Mouse (Mus musculus) liver, embryonic 14.5 days (tissue): ENCODE measurements around the gene Tom1l2. TPM values are rescaled to one million over a fixed set of nuclear protein-coding genes. Genes with fewer than 3 reads are reported as not detected.
A peak's percentile ranks its signal among the peaks of the same experiment; 100 is the strongest.

Experiments used
- ATAC-seq: fragments of 200-750 bp; cut with Nextera tagmentation; 2 replicates; pipeline ENCODE4 v1.8.0; 2017; ENCODE audit warnings: moderate number of reproducible peaks, mild to moderate bottlenecking, moderate library complexity; ENCODE audit not compliant: insufficient read depth
- DNase-seq, 3 experiments: peaks; one replicate each; pipeline ENCODE4 v3.0.0-alpha.2; 2012 to 2013; ENCODE audit warnings: low read depth in 3 of 3, low spot score in 3 of 3
- H3K27ac ChIP-seq: fragments of 300-500 bp; sonication (generic); 2 replicates; pipeline ENCODE4 v1.5.1; 2014; ENCODE audit warnings: moderate library complexity, mild to moderate bottlenecking, control low read depth, inconsistent platforms
- H3K27me3 ChIP-seq: fragments of 300-500 bp; sonication (generic); 2 replicates; pipeline ENCODE4 v1.6.1; 2014; ENCODE audit warnings: mild to moderate bottlenecking, low read length, moderate library complexity; ENCODE audit not compliant: control insufficient read depth, insufficient read depth
- H3K36me3 ChIP-seq: fragments of 300-500 bp; sonication (generic); replicated peaks from 2 replicates; pipeline ENCODE4 v1.6.1; 2014; ENCODE audit warnings: low read depth; ENCODE audit not compliant: control insufficient read depth, insufficient read depth
- H3K4me1 ChIP-seq, 2 experiments: fragments of 200-500 bp in 1 of 2; fragments of 300-500 bp in 1 of 2; sonication (generic) in 1 of 2; replicated peaks; 2 replicates each; pipeline ENCODE4 v1.6.1; 2012 to 2014; ENCODE audit warnings: antibody characterized with exemption in 1 of 2, inconsistent platforms in 1 of 2, low read length in 1 of 2; ENCODE audit not compliant: control insufficient read depth in 2 of 2, insufficient read depth in 2 of 2
- H3K4me2 ChIP-seq: fragments of 300-500 bp; sonication (generic); 2 replicates; pipeline ENCODE4 v1.6.1; 2014; ENCODE audit warnings: low read depth, mild to moderate bottlenecking, control low read depth, moderate library complexity
- H3K4me3 ChIP-seq, 2 experiments: fragments of 200-500 bp in 1 of 2; fragments of 300-500 bp in 1 of 2; sonication (generic) in 1 of 2; 2 replicates each; pipeline ENCODE4 v1.5.1; 2012 to 2014; ENCODE audit warnings: low read depth in 2 of 2, low read length in 2 of 2, mild to moderate bottlenecking in 2 of 2, control low read depth in 1 of 2, inconsistent platforms in 1 of 2, moderate library complexity in 1 of 2; ENCODE audit not compliant: insufficient read depth in 1 of 2
- H3K9ac ChIP-seq: fragments of 300-500 bp; sonication (generic); replicated peaks from 2 replicates; pipeline ENCODE4 v1.6.1; 2014; ENCODE audit warnings: mild to moderate bottlenecking, control low read depth, moderate library complexity
- H3K9me3 ChIP-seq: fragments of 300-500 bp; sonication (generic); 2 replicates; pipeline ENCODE4 v1.6.1; 2016; ENCODE audit warnings: low read length, mixed read lengths; ENCODE audit not compliant: control insufficient read depth
- CTCF ChIP-seq: IDR thresholded peaks from 2 replicates; pipeline ENCODE4 v1.5.1; 2016; ENCODE audit warnings: antibody characterized with exemption, low read depth, control low read depth
- EP300 ChIP-seq: IDR thresholded peaks from 2 replicates; pipeline ENCODE4 v1.6.1; 2016; ENCODE audit warnings: antibody characterized with exemption, low read depth
- WGBS: fragments of 180-500 bp; shearing (Covaris S2); extraction: QIAGEN DNeasy Blood & Tissue Kit; methylation state at CpG from one replicate; pipeline ENCODE4 v1.1.7; 2014; ENCODE audit not compliant: insufficient replicate concordance; 5-methylcytosine and 5-hydroxymethylcytosine counted together
- polyA plus RNA-seq, 2 experiments: library from polyadenylated mRNA; depleted of rRNA in 1 of 2; stranded (reverse) in 1 of 2; unstranded in 1 of 2; fragments of >200 nt; fragmentation: Nextera tagmentation in 1 of 2; extraction: Ambion mirVana in 1 of 2; gene quantifications; 2 replicates each; pipeline versions ENCODE4 v1.2.1 to v1.2.3; 2012 to 2014

Tom1l2 gene
- polyA plus RNA-seq, 2 experiments, result 2.4 to 4.9 TPM

DNA sequence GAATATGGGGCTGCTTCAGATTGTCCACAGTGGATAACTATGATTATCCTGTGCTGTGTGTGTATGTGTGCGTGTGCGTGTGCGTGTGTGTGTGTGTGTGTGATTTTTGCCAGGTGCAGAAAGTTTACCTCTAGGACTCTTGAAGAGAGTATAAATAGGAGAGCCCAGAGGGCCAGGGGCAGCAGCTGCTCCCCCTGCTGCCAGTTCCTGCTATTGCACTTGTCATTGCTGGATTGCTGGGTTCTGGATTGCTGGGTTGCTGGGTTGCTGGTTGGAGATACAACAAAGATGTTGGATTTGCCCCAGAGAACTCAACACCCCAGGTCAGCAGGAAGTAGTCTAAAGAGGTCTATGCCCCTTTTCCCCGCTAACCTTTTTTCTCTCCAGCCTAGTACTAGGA, 14.4 kb downstream of the Tom1l2 start:
- H3K27ac ChIP-seq, result no peak overlapping the region
- no peak for ATAC-seq
- H3K9me3 ChIP-seq, result no peaks in the 10 kb centered on the region
- H3K4me2 ChIP-seq, result no peak overlapping the region
- H3K4me1 ChIP-seq, result no peaks in the 10 kb centered on the region
- DNase-seq, result no peak
- no peaks in the 10 kb centered on the region for H3K27me3 ChIP-seq
- no peak overlapping the region for H3K4me3 ChIP-seq
- H3K36me3 ChIP-seq, result no peaks in the 10 kb centered on the region
- no peak for TF ChIP-seq EP300
- TF ChIP-seq CTCF, result peak; percentile 81
- H3K9ac ChIP-seq, result no peak overlapping the region
- WGBS, result 67% methylated on average over 4 of the region's 4 CpGs

- Histone ChIP-seq H3K27me3 (no peaks in the 10 kb centered on the region), H3K4me3 (no peak overlapping the region), H3K9ac (no peak overlapping the region), H3K4me1 (no peaks in the 10 kb centered on the region), H3K9me3 (no peaks in the 10 kb centered on the region), H3K4me2 (no peak overlapping the region), H3K36me3 (no peaks in the 10 kb centered on the region), H3K27ac (no peak overlapping the region)
- ATAC-seq, result no peak
- TF ChIP-seq CTCF (no peak), EP300 (no peak)
- DNase-seq, result no peak
- 67% methylated on average over 2 of the region's 2 CpGs for WGBS
These were observed 16.9 kb downstream of the Tom1l2 start for GRCm38 (mm10) chr11:60335771-60336170.

GRCm38 (mm10) chr11:60334124-60334523, 18.6 kb downstream of the Tom1l2 start:
- no peak overlapping the region for H3K9ac ChIP-seq
- ATAC-seq (no peak), DNase-seq (no peak)
- 75% methylated on average over 3 of the region's 3 CpGs for WGBS
- no peak overlapping the region for H3K27ac ChIP-seq
- no peaks in the 10 kb centered on the region for H3K27me3 ChIP-seq
- no peak overlapping the region for H3K4me2 ChIP-seq
- TF ChIP-seq CTCF (no peak), EP300 (no peak)
- H3K36me3 ChIP-seq, result no peaks in the 10 kb centered on the region
- no peak overlapping the region for H3K4me3 ChIP-seq
- no peaks in the 10 kb centered on the region for H3K9me3 ChIP-seq
- no peaks in the 10 kb centered on the region for H3K4me1 ChIP-seq

GRCm38 (mm10) chr11:60333461-60333860, 19.2 kb downstream of the Tom1l2 start:
- TF ChIP-seq CTCF (no peak), EP300 (no peak)
- 75% methylated on average over 5 of the region's 5 CpGs for WGBS
- H3K4me3 ChIP-seq, result no peak overlapping the region
- H3K36me3 ChIP-seq, result no peaks in the 10 kb centered on the region
- no peaks in the 10 kb centered on the region for H3K9me3 ChIP-seq
- no peak overlapping the region for H3K27ac ChIP-seq
- H3K4me1 ChIP-seq, result no peaks in the 10 kb centered on the region
- DNase-seq (no peak), ATAC-seq (no peak)
- H3K9ac ChIP-seq, result no peak overlapping the region
- H3K4me2 ChIP-seq, result no peak overlapping the region
- H3K27me3 ChIP-seq, result no peaks in the 10 kb centered on the region

DNA sequence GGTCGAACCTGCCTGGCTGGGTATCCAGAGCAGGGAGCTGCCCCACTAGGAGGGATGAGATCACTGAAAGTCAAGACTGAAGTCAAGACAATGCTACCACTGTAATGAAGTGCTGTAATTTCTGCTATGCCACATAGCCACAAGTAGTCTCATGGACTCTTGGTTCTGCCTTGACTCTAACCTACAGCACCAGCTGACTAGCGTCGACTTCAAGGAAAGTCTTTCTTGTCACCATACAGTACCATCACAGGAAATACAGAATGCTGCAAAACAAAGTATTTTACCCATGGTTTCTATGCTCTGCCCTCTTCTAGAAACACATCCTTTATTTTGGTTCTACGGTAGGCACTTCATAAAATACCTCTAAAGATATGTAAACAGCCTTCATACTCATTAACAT, 22.2 kb downstream of the Tom1l2 start:
- Histone ChIP-seq H3K9ac (no peak overlapping the region), H3K4me3 (no peak overlapping the region), H3K27me3 (no peaks in the 10 kb centered on the region), H3K4me1 (no peaks in the 10 kb centered on the region), H3K27ac (no peak overlapping the region), H3K36me3 (no peaks in the 10 kb centered on the region), H3K4me2 (no peak overlapping the region), H3K9me3 (no peaks in the 10 kb centered on the region)
- WGBS, result 71% methylated on average over 4 of the region's 4 CpGs
- ATAC-seq (no peak), DNase-seq (no peak)
- TF ChIP-seq CTCF (no peak), EP300 (no peak)
